Mouse (Mus musculus) MN1 (cell line): ENCODE measurements at regions not wholly inside any gene's neighbourhood (a gene's known extent, or its start where the extent isn't known, plus 50 kb on each side); places are given as distances from the start of the nearest gene placed in this dataset.

Source experiments
- DNase-seq: peaks from one replicate; pipeline ENCODE4 v3.0.0-alpha.2; 2016; ENCODE audit warnings: low spot score

DNA sequence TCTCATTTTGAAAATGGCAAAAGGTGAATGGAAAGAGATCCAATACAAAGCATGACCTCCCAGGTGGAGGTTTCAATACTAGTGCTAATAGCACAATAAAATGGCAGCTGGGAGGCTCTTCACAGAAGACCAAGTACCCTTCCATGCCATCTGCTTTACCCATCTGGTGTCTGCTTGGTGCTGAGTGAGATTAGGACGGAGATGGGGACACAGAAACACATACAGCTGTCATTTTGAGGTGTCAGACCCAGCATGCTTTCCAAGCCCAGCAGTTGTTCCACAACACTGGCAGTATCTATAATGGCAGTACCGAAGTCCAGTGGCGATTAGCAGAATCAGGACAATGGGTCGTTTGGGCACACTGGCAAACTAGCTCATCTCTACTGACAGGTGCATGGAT, 118.9 kb upstream of the 1700064H15Rik start:
- no peak for DNase-seq

DNA sequence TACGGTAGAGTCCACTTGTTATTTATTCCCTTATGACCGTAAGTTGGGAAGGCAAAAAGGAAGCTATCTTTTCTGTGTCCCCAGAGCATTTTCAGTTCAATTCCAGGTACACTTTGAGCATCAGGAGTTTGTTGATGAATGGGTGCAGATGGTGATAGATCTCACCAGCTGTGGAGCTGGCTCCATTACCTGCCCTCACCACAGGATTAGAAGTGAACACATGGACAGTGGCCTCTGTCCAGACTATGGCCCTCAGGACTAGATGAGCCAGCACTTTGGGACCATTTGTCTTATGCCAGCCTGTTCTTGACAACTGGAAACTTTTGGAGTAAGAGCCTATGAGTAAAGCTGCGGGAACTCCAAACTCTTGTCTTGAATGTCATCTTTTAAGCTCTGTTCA, 123.5 kb upstream of the 1700064H15Rik start:
- DNase-seq = no peak

DNA sequence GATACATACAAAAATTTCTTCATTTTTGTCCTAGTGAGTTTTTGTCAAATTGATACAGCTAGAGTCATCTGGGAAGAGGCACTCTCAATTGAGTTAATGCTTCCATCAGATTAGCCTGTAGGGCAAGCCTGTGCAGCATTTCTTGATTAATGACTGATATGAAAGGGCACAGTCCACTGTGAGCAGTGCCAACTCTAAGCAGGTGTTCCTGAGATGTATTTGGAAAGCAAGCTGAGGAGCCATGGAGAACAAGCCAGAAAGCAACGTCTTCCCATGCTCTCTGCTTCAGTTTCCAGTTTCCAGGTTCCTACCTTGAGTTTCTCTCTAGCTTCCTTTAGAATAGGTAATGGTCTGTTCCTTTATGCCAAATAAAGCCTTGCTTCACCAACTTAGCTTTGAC, 125.5 kb upstream of the 1700064H15Rik start:
- DNase-seq = no peak

DNA sequence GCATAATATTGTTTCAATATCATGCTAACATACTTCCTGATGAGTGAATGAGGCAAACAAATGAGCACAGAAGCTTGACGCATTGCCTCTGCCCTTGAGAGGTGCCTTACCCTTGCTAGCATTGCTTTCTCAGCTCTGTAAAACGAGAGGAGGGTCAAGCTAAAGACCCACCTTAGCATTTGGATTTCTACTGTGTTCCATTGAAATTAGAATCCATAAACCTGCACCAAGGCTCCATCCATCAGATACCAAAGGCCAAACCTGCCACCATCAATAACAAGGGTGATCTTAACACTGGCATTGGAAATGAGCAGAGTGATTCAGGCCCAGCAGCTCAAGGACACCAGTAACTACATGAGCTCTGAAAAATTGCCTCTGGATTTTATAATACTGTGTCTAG, 126.2 kb upstream of the 1700064H15Rik start:
- no peak for DNase-seq

DNA sequence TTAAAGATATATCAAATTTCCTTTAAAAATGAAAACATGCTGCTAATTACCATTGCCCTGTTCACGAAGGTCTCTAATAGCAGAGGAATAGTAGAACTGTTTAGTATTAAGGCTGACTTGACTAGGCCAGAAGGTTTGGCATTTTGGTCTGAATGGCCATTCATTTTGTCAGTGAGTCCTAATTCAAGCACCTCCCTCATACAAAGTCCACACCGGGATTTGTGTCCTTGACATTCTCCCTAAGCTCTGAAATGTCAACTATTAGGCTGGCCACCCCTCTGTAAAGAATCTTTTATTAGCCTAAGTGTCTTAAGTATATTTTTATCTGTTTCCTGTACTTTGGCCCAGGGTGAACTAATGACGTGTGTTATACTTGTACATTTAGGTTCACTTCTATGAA, 126.7 kb upstream of the 1700064H15Rik start:
- DNase-seq = no peak

DNA sequence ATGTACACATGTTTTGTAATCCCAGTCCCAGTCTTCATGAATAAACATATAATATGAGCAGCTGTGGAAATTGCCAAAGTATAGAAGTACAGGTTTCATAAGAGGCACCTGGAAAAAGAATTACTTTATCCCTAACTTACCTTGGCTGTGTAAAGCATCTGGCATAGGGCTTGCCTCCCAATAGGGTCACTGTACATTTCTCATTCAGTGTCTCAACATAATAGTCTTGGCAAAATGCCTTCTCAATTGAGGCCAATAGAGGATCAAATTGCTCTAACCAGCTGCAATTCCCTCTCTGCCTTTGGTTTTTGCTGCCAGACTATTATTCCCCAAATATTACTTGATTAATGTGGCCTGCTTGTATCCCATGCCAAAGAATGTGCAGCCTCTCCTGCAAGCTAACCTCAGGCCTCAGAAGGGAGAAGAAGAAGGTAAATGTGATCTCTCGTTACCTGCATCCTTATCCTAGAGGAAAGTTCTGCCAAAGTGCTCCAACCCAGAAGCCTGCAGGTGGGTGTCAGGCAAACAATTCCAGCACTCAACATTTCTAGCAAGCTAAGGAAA, 158.2 kb upstream of the Cp start:
- no peak for DNase-seq

DNA sequence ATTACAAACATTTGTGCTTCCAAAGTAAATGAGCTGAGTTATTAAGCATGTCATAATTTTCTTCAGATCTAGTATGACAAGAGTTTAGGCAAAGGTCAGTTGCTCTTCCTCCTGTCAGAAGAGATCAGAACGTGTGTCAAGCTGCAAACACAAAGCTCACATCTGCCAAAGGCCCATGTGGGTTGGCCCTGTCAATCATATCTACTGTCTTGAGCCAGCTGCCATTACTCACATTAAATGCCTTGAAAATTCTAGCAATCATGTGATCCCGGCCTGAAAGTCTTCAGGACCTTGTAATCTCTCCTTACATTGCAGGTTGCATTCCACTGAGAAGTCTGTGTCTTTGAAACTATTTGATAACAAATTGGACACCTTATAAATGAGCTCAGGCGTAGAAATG, 146.8 kb upstream of the Cp start:
- no peak for DNase-seq

DNA sequence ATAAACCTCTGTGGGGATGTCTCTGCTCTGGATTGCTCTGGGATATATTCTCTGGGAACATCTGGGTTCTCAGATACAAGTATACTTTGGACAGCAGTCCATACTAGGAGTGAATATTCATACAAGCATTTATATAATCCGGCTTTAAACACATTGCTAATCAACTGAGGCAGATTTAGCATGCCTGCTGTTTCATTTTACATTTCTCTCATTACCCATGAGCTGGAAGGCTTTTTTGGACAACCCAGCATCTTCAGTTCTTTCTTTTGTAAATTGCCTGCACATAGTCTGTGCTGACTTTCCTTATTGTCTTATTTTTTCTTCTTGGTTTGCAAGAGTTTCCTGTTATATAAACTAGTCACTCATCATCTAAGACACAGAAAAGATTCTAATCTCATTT, 131.9 kb upstream of the Cp start:
- DNase-seq = no peak

DNA sequence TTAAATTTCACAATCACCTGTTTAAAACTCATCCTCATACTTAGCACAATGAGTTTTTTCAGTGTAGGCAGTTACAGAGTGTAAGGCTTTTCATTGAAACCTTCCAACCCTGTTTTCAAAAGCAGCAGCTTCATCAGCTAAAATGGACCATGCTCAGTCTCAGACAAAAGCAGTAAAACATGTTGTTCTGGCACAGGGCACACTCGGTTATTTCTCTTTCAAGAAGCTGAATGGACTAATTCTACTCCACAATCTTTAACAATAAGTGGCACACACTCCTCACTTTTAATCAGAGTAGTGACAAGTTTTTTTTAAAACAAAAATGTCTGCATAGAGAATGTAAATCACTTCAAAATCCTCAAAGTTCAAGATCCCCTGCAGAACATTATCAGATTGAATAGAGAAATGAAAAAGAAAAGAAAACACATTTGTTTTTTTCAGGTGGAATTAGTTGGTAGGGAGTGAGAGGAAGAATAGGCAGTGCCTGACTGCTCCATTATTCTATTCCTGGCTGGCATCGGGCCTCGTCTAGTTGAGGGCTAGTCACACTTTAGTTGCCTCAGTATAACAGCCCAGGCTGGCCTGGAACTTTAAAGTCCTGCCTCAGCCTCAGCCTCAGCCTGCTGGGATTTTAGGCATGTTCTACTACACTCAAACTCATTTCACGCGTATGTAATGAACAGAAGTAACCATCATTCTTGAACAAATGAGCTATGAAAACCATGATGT, 128.2 kb upstream of the Cp start:
- DNase-seq = no peak

DNA sequence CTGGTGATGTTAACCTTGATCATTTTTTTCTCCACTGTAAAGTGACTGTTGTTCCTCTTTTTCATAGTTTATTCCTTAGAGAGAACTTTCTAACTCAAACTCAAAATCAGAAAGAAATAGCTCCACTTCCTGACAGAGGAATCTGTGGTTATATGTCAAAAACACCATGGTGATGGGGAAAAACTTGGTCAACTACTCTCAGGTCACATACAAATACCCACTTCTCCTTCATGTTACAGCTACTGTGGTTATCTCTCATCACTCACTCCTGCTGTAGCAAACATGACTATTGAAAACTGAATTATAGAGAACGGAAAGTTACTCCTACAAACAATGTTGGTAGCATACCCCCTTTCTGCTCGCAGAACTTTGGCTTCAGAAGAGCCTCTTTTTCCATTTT, 127.1 kb upstream of the Cp start:
- DNase-seq = no peak

DNA sequence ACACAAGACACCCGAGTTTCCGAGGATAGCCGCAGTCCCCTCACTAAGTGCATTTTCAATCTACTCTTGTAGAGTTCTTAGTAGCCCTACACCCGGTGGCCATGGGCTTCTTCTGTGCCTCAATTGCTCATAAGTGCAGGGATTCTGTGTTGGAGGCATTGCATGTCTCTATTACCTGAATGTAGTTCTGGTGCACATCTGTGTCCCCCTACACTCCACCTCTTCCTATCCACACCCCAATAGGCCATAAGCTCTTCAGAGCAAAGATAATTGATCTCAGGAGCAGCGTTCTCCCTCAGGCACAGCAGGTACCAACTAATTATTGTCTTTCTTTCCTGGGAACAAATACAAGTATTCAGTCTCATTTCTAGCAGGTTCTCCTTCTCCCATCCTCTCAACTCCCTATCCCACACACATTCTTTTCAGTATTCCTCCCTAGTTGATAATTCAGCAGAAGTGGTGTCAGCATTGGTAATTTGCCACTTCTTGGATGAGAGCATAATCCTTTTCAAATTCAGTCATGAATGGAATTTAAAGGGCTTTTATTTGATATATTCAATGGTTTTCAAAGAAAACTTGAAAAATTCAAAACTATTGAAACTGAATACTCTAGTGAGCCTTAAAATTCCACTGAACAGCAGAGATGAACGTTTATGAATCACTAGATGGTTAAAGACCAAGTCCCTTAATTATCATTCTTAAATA, 108.7 kb upstream of the Cp start:
- DNase-seq = no peak

DNA sequence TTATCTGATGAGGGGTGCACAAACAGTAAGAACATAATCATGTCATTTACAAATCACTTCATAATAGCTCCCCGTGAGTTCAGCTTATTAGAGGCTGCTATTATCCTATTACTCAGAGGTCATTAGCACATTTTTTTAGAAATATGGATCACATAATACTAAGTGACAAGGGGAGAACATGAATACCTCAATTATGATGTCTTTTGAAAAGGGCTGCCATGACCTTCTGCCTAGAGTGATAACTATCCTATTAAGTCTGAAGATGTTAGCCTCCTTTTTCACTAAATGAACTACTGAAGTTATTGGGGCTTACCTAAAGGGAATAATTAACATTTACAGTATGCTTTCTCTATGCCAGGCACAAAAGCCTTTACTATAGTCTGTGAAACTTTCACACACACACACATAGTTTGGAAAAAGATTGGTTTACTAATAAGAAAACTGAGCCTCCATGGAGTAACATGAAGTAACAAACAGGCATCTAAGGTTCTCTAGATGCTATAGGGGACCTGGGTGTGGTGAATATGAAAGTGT, 108.1 kb upstream of the Cp start:
- no peak for DNase-seq

DNA sequence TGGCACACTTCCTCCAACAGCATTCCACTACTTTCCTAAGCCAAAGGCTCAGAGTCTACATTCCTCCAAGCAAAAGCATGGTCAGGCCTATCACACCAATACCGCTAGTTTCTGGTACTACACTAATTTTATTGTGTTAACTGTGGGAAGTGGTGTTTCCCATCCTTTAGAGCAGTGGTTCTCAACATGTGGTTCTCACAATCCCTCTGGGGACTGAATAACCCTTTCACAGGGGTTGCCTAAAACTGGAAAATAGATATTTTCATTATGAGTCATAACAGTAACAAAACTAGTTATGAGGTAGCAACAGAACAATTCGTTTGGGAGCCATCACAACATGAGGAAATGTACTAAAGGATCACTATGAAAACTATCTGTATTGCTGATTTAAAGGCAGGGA, 74.2 kb upstream of the Cp start:
- no peak for DNase-seq

DNA sequence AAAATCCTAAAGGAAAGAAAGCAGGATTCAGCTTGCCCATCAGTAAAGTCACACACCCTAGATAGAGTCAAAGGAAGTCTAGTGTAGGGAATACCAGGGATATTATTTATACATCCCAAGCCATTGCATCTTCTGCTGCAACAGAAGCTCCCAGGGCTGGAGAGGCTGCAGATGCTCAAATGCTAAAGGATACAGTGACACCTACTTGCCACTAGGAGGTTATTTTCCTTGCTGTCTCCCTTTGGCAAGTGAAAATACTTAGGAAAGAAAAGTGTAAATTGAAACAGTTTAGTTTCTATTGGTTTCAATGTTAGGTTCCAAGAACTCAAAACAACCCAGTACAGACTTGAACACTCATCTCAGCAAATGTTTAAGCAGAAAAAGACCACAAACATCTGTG, 68.4 kb upstream of the Cp start:
- no peak for DNase-seq

DNA sequence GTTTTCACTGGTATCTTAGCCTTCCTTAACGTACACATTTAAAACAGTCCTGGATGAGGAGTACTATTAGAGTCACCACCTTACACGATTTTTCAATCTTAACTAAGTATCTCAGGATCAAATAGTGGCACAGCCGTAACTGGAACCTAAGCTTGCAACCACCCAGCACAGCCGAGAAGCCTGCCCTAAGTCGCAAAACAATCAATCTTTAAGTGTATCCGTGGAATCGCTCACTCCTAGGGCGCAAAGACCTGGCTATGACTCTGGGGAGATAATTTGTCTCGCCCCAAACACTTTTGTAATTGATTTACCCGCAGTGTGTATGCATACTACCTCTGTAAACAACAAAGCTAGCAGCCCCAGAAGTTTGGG, 62.6 kb upstream of the Cp start:
- DNase-seq = no peak

DNA sequence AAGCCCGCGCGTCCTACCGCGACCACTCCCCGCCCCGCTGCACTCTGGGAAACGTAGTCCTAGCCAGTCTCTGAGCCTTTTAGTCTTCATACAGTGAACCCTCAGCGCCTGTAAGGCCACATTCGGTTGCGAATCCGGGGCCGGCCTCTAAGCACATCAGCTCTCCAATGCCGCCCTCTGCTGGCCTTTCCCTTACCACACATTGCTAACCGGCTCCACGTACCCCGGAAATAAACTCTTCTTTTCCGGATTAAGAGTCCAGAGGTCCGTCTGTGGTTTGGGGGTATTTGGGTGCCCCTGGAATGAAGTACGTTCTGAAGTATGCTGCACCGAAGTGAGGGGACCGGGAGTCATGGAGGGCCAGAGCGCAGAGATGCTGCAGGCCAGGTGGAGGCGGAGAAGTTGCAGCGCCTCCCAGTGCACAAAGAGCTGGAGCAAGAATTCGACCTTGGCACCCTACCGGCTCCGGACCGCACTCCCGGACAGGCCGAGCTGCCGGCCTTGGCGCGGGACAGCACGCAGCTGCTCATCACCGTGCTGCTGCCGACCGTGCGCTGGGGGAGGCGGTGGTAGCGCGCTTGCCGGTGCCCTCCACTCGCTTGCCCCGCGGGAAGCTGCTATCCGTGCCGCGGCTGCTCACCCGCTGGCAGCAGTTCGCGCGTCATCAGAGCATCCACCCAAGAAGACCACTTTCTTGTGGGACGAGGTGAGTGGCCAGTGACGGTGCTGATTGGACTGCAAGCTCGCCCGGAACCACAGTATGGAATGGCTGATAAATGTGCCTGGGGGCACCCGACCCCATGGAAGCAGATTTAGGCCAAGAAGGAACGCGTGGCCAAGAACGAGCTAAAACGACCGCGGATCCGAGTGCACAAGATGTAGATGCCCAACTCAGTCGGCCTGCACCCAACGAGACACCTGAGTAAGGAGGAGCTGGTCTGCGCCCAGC, 62.0 kb upstream of the Cp start:
- peak; percentile 91 for DNase-seq

DNA sequence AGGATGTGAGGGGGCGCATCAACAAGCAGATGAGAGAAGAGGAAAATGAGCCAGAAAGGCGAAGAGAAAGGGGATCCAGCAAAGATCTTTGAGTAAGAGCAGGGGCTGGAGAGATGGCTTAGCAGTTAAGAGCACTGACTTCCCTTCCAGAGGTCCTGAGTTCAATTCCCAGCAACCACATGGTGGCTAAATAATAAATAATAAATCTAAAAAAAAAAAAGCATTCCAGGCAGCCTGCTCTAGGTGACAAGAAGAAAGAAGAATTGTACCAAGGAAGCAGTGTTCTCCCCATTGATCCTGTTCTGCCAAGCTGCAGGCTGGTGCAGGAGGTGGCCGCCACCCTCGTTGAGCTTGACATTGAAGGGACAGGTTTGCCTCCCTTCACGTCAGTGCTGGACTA, 61.1 kb upstream of the Cp start:
- no peak for DNase-seq

DNA sequence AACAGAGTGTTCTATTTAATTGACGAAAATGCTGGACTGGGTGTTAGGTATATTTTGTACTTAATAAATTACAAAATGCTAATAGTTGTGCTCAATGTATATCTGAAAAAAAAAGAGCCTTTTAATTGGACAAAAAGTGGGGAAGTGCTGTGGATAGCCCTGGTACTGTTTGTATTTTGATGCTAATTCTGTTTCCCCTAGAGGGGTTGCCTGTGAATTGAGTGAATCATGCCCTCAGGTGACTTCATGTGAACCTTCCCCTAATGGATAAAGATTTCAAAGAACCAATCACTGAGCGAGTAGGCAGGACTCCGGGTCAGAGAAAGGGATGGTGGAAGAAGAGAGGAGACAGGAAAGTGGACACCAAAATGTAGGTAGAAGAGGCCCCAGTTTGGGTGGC, 59.7 kb upstream of the Cp start:
- DNase-seq = no peak

DNA sequence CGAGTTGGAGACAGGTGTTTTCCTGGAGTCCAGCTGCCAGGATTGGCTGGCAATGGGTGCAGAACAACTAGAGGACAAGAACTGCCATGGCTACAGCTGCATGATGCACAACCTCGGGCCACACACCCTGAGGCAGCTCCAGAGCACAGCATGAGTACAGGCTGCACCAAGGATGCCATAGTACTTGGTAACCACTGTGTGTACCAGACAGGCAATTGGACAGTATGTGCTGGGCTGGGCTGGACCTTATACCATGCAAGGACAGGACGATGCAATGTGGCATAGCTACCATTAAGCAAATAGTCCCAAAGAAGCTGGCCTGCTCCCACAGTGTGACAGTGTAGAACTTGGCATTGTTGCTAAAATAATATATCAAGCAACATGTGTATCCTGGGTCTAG, 54.6 kb upstream of the Cp start:
- no peak for DNase-seq

DNA sequence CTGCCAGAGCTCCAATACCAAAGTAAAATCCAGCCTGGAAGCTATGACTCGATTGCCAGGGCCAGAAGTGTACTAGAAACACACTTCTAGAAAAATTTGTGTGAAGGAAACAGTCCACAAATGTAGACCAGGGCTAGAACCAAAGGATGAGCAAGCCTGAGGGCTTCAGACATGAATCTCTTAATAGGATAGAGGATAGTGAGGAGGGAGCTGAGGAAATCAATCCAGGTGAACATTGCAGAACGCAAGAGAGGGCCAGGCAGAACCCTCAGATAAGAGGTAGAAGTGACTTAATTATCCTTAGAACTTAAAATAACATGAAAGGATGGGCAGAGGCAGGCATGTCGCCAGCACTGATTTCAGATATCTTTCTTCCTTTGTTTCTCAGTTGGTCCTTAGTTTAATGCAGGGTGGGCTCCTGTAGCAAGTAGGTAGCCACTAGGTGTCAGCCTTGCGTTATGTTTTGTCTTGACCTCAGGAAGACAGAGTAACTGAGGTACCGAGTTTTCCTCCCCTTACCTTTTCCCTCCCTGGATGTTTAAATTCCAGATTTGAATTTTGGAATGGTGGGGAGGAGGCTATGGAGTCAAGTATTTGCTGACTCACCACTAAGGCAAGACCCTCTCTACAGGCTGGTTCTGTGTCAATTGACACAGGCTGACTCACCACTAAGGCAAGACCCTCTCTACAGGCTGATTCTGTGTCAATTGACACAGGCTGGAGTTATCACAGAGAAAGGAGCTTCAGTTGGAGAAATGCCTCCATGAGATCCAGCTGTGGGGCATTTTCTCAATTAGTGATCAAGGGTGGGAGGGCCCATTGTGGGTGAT, 52.2 kb upstream of the Cp start:
- peak; percentile 35 for DNase-seq
